Mouse (Mus musculus): Measurements from ENCODE around the gene Echdc3. TPM values are rescaled to one million over a fixed set of nuclear protein-coding genes. Genes with fewer than 3 reads are reported as not detected.

The Echdc3 gene
- polyA plus RNA-seq, 2 experiments = 8.7 to 8.8 TPM

- Histone ChIP-seq H3K9ac (replicated peaks) (no peak overlapping the region), H3K4me2 (ENCODE audit: low read depth) (no peak overlapping the region), H3K4me1 (replicated peaks; ENCODE audit: control insufficient read depth in 2 of 2, insufficient read depth in 2 of 2, low read length in 1 of 2) (no peaks in the 10 kb centered on the region), H3K9me3 (ENCODE audit: control insufficient read depth, low read length) (no peaks in the 10 kb centered on the region), H3K27me3 (ENCODE audit: control insufficient read depth, insufficient read depth, low read length) (no peaks in the 10 kb centered on the region), H3K36me3 (replicated peaks; ENCODE audit: control insufficient read depth, insufficient read depth, low read depth) (no peaks in the 10 kb centered on the region), H3K4me3 (ENCODE audit: insufficient read depth in 1 of 2, low read depth in 2 of 2, low read length in 2 of 2) (no peak overlapping the region), H3K27ac (no peak overlapping the region)
- ATAC-seq (ENCODE audit: insufficient read depth) (no peak), DNase-seq (ENCODE audit: low read depth in 3 of 3, low spot score in 3 of 3) (no peak)
- TF ChIP-seq EP300 (IDR thresholded peaks at IDR 0.05; ENCODE audit: low read depth) (no peak), CTCF (IDR thresholded peaks at IDR 0.05; ENCODE audit: low read depth) (no peak)
- 65% methylated on average over 9 of the region's 9 CpGs for WGBS (ENCODE audit: insufficient replicate concordance)
These were observed 72.2 kb downstream of the Echdc3 start for GRCm38 (mm10) chr2:6140572-6141161.

Other genes starting within 250 kb of the Echdc3 start
- gene Proser2, start 82.8 kb downstream of the Echdc3 start, polyA plus RNA-seq (2012; rRNA removed) = 1.6 and 2.1 TPM in 2 replicates
- 3.0 and 3.6 TPM in 2 replicates for gene Proser2, start 82.8 kb downstream of the Echdc3 start, polyA plus RNA-seq (2014; fragmentation: Nextera tagmentation; extraction: Ambion mirVana)
- gene Usp6nl, start 109.6 kb upstream of the Echdc3 start, polyA plus RNA-seq (2012; rRNA removed) = 2.4 and 3.3 TPM in 2 replicates
- gene Usp6nl, start 109.6 kb upstream of the Echdc3 start, polyA plus RNA-seq (2014; fragmentation: Nextera tagmentation; extraction: Ambion mirVana) = 2.8 and 3.0 TPM in 2 replicates

Measured in liver, embryonic 14.5 days (tissue).